Mouse (Mus musculus): ENCODE measurements around the gene Ankmy2. TPM values are rescaled to one million over a fixed set of nuclear protein-coding genes. Genes with fewer than 3 reads are reported as not detected.
A peak's percentile ranks its signal among the peaks of the same experiment; 100 is the strongest.

Gene Ankmy2
- 26.7 and 27.6 TPM in 2 replicates for polyA plus RNA-seq (2016; fragmentation: Nextera tagmentation; extraction: Ambion mirVana)

GRCm38 (mm10) chr12:36156637-36157303 is at the start of gene Ankmy2:
Gene Ankmy2 (plus strand): TSS chr12:36157114.
- H3K4me1 ChIP-seq (replicated peaks) = peaks cover 26% of the 10 kb centered on the region
- peak; percentile 97 for ATAC-seq (ENCODE audit: insufficient number of reproducible peaks, low FRiP score)
- peak within 1 kb of the TSS; percentile 92 for H3K27ac ChIP-seq (ENCODE audit: poor library complexity, severe bottlenecking)
- peak within 1 kb of the TSS; percentile 97 for H3K9ac ChIP-seq
- no peaks in the 10 kb centered on the region for H3K9me3 ChIP-seq (replicated peaks)
- peak within 1 kb of the TSS; percentile 98 for H3K4me3 ChIP-seq
- H3K36me3 ChIP-seq = no peaks in the 10 kb centered on the region
- H3K27me3 ChIP-seq (replicated peaks) = no peaks in the 10 kb centered on the region
- under 1% methylated on average over 42 of the region's 42 CpGs for WGBS
- peak within 1 kb of the TSS; percentile 77 for H3K4me2 ChIP-seq

GRCm38 (mm10) chr12:36108442-36108841 is 48.5 kb upstream of the Ankmy2 start:
- Histone ChIP-seq H3K4me2 (no peak overlapping the region), H3K9ac (no peak overlapping the region), H3K36me3 (peaks cover 78% of the 10 kb centered on the region), H3K27ac (ENCODE audit: poor library complexity, severe bottlenecking) (no peak overlapping the region), H3K4me3 (no peak overlapping the region), H3K27me3 (replicated peaks) (no peaks in the 10 kb centered on the region), H3K4me1 (replicated peaks) (no peaks in the 10 kb centered on the region), H3K9me3 (replicated peaks) (no peaks in the 10 kb centered on the region)
- ATAC-seq (ENCODE audit: insufficient number of reproducible peaks, low FRiP score) = no peak
- WGBS = 89% methylated on average over 5 of the region's 5 CpGs

- Histone ChIP-seq H3K9ac (no peak overlapping the region), H3K27me3 (replicated peaks) (no peaks in the 10 kb centered on the region), H3K4me3 (no peak overlapping the region), H3K9me3 (replicated peaks) (no peaks in the 10 kb centered on the region), H3K4me2 (no peak overlapping the region), H3K36me3 (peaks cover 85% of the 10 kb centered on the region), H3K27ac (ENCODE audit: poor library complexity, severe bottlenecking) (no peak overlapping the region), H3K4me1 (replicated peaks) (no peaks in the 10 kb centered on the region)
- 89% methylated on average over 5 of the region's 5 CpGs for WGBS
- no peak for ATAC-seq (ENCODE audit: insufficient number of reproducible peaks, low FRiP score)
These were observed 46.5 kb upstream of the Ankmy2 start for GRCm38 (mm10) chr12:36110457-36110856.

- Histone ChIP-seq H3K4me1 (replicated peaks) (no peaks in the 10 kb centered on the region), H3K9ac (no peak overlapping the region), H3K27me3 (replicated peaks) (no peaks in the 10 kb centered on the region), H3K9me3 (replicated peaks) (no peaks in the 10 kb centered on the region), H3K36me3 (peaks cover 87% of the 10 kb centered on the region), H3K4me3 (no peak overlapping the region), H3K4me2 (no peak overlapping the region), H3K27ac (ENCODE audit: poor library complexity, severe bottlenecking) (no peak overlapping the region)
- 90% methylated on average over 5 of the region's 5 CpGs for WGBS
- no peak for ATAC-seq (ENCODE audit: insufficient number of reproducible peaks, low FRiP score)
These were observed 45.8 kb upstream of the Ankmy2 start for GRCm38 (mm10) chr12:36111110-36111509.

- Histone ChIP-seq H3K9ac (no peak overlapping the region), H3K27me3 (replicated peaks) (no peaks in the 10 kb centered on the region), H3K9me3 (replicated peaks) (no peaks in the 10 kb centered on the region), H3K4me2 (no peak overlapping the region), H3K36me3 (peaks cover 86% of the 10 kb centered on the region), H3K4me3 (no peak overlapping the region), H3K4me1 (replicated peaks) (no peaks in the 10 kb centered on the region), H3K27ac (ENCODE audit: poor library complexity, severe bottlenecking) (no peak overlapping the region)
- WGBS = 90% methylated on average over 3 of the region's 3 CpGs
- ATAC-seq (ENCODE audit: insufficient number of reproducible peaks, low FRiP score) = no peak
These were observed 44.8 kb upstream of the Ankmy2 start for GRCm38 (mm10) chr12:36112081-36112480.

- no peaks in the 10 kb centered on the region for H3K9me3 ChIP-seq (replicated peaks)
- WGBS = 89% methylated on average over 6 of the region's 6 CpGs
- no peak for ATAC-seq (ENCODE audit: insufficient number of reproducible peaks, low FRiP score)
- no peak overlapping the region for H3K9ac ChIP-seq
- H3K27me3 ChIP-seq (replicated peaks) = no peaks in the 10 kb centered on the region
- H3K4me2 ChIP-seq = no peak overlapping the region
- no peak overlapping the region for H3K27ac ChIP-seq (ENCODE audit: poor library complexity, severe bottlenecking)
- H3K36me3 ChIP-seq = peaks cover 73% of the 10 kb centered on the region
- no peaks in the 10 kb centered on the region for H3K4me1 ChIP-seq (replicated peaks)
- no peak overlapping the region for H3K4me3 ChIP-seq
These were observed 39.8 kb upstream of the Ankmy2 start for GRCm38 (mm10) chr12:36117161-36117560.

GRCm38 (mm10) chr12:36119244-36119643 is 37.7 kb upstream of the Ankmy2 start:
- WGBS = 90% methylated on average over 3 of the region's 3 CpGs
- no peak overlapping the region for H3K4me3 ChIP-seq
- H3K4me2 ChIP-seq = no peak overlapping the region
- no peak for ATAC-seq (ENCODE audit: insufficient number of reproducible peaks, low FRiP score)
- no peak overlapping the region for H3K9ac ChIP-seq
- H3K36me3 ChIP-seq = peaks cover 71% of the 10 kb centered on the region
- no peak overlapping the region for H3K27ac ChIP-seq (ENCODE audit: poor library complexity, severe bottlenecking)
- H3K27me3 ChIP-seq (replicated peaks) = no peaks in the 10 kb centered on the region
- no peaks in the 10 kb centered on the region for H3K4me1 ChIP-seq (replicated peaks)
- no peaks in the 10 kb centered on the region for H3K9me3 ChIP-seq (replicated peaks)

GRCm38 (mm10) chr12:36126049-36126448 is 30.9 kb upstream of the Ankmy2 start:
- no peaks in the 10 kb centered on the region for H3K27me3 ChIP-seq (replicated peaks)
- WGBS = 92% methylated on average over 5 of the region's 5 CpGs
- H3K4me3 ChIP-seq = no peak overlapping the region
- ATAC-seq (ENCODE audit: insufficient number of reproducible peaks, low FRiP score) = no peak
- no peaks in the 10 kb centered on the region for H3K9me3 ChIP-seq (replicated peaks)
- H3K4me1 ChIP-seq (replicated peaks) = no peaks in the 10 kb centered on the region
- H3K9ac ChIP-seq = no peak overlapping the region
- H3K4me2 ChIP-seq = no peak overlapping the region
- H3K27ac ChIP-seq (ENCODE audit: poor library complexity, severe bottlenecking) = no peak overlapping the region
- peaks cover 51% of the 10 kb centered on the region for H3K36me3 ChIP-seq

- 88% methylated on average over 5 of the region's 5 CpGs for WGBS
- Histone ChIP-seq H3K4me2 (no peak overlapping the region), H3K9me3 (replicated peaks) (no peaks in the 10 kb centered on the region), H3K36me3 (peaks cover 37% of the 10 kb centered on the region), H3K27me3 (replicated peaks) (no peaks in the 10 kb centered on the region), H3K4me3 (no peak overlapping the region), H3K27ac (ENCODE audit: poor library complexity, severe bottlenecking) (no peak overlapping the region), H3K4me1 (replicated peaks) (peaks cover 5% of the 10 kb centered on the region), H3K9ac (no peak overlapping the region)
- ATAC-seq (ENCODE audit: insufficient number of reproducible peaks, low FRiP score) = no peak
These were observed 27.1 kb upstream of the Ankmy2 start for GRCm38 (mm10) chr12:36129826-36130225.

- Histone ChIP-seq H3K4me2 (no peak overlapping the region), H3K27ac (ENCODE audit: poor library complexity, severe bottlenecking) (no peak overlapping the region), H3K4me1 (replicated peaks) (peaks cover 16% of the 10 kb centered on the region), H3K4me3 (no peak overlapping the region), H3K9me3 (replicated peaks) (no peaks in the 10 kb centered on the region), H3K36me3 (peaks cover 35% of the 10 kb centered on the region), H3K9ac (no peak overlapping the region), H3K27me3 (replicated peaks) (no peaks in the 10 kb centered on the region)
- 86% methylated on average over 2 of the region's 2 CpGs for WGBS
- no peak for ATAC-seq (ENCODE audit: insufficient number of reproducible peaks, low FRiP score)
These were observed 24.7 kb upstream of the Ankmy2 start for GRCm38 (mm10) chr12:36132254-36132653.

GRCm38 (mm10) chr12:36132668-36133067 is 24.2 kb upstream of the Ankmy2 start:
- 83% methylated on average over 3 of the region's 3 CpGs for whole genome bisulfite sequencing
- peaks cover 35% of the 10 kb centered on the region for H3K36me3 ChIP-seq

GRCm38 (mm10) chr12:36133547-36133946 is 23.4 kb upstream of the Ankmy2 start:
- WGBS = 79% methylated on average over 5 of the region's 5 CpGs
- no peak for ATAC-seq (ENCODE audit: insufficient number of reproducible peaks, low FRiP score)
- Histone ChIP-seq H3K9me3 (replicated peaks) (no peaks in the 10 kb centered on the region), H3K4me1 (replicated peaks) (peaks cover 24% of the 10 kb centered on the region), H3K9ac (no peak overlapping the region), H3K4me2 (no peak overlapping the region), H3K4me3 (no peak overlapping the region), H3K27ac (ENCODE audit: poor library complexity, severe bottlenecking) (no peak overlapping the region), H3K27me3 (replicated peaks) (no peaks in the 10 kb centered on the region), H3K36me3 (peaks cover 34% of the 10 kb centered on the region)

More at GRCm38 (mm10) chr12:36132668-36133067, 24.2 kb upstream of the Ankmy2 start:
- no peak for ATAC-seq (ENCODE audit: insufficient number of reproducible peaks, low FRiP score)
- Histone ChIP-seq H3K4me1 (replicated peaks) (peaks cover 18% of the 10 kb centered on the region), H3K27me3 (replicated peaks) (no peaks in the 10 kb centered on the region), H3K4me3 (no peak overlapping the region), H3K27ac (ENCODE audit: poor library complexity, severe bottlenecking) (no peak overlapping the region), H3K9me3 (replicated peaks) (no peaks in the 10 kb centered on the region), H3K9ac (no peak overlapping the region), H3K4me2 (no peak overlapping the region)

Measured in heart, embryonic 12.5 days (tissue).